Mouse (Mus musculus) G1E-ER4 (cell line): ENCODE measurements at regions not wholly inside any gene's neighbourhood (a gene's known extent, or its start where the extent isn't known, plus 50 kb on each side); places are given as distances from the start of the nearest gene placed in this dataset.

ENCODE experiments used
- GATA1 ChIP-seq: IDR thresholded peaks from one replicate; pipeline ENCODE4 v1.8.0; 2012; ENCODE audit warnings: low read length, inconsistent platforms

DNA sequence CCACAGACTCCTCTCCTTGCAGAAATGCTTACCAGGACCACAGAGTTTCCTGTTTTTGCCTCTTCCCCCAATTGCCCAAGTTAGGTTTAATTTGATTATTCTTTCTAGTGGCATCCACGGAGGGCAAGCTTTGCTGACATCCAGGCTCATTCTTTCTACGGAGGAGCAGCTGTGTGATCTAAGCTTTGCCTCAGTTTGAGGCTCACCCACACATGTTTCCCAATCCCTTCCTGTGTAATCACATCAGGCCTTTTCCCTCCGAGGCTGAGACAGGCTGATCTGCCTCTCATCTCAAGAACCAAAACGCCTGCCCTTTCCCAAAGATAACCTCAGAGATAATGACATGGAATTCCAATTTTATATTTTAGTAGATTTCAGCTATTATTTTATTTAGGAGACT lies 107.4 kb upstream of the Zfp648 start:
- TF ChIP-seq GATA1: no peak

DNA sequence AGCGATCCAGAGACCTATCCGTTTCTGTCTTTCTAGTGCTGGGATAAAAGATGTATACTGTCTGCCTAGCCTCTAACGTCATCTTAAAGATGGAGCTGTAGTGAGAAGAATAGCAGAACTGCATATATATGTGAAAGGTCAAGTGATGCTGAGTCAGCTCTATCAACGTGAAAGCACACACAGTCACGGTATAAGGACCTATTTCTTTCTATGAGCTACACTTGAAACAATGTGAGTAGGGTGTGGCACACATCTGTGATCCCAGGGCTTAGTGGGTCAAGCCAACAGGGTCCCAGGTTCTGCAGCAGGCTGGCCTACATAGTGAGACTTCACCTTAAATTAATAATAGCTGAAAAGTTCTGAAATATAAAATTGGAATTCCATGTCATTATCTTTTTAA lies 106.6 kb upstream of the Zfp648 start:
- no peak for TF ChIP-seq GATA1

DNA sequence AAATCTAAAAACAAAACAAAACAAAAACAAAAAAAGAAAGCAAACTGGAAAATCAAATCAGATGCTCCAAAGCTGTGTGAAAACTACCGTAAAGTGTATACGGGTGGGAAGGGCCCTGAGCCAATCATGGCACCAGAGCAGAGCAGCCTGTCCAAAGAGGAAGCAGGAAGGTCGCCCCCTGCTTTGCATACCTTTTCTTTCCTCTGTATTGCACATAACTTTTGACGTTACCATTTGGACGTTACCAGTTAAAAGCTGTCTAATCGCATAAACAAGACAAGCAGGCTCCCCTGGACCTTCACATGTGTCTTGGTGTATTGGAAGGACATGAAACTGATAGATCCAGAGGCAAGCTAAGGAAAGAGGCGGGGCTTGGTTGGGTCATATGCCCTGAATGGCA lies 104.9 kb upstream of the Zfp648 start:
- TF ChIP-seq GATA1: no peak

DNA sequence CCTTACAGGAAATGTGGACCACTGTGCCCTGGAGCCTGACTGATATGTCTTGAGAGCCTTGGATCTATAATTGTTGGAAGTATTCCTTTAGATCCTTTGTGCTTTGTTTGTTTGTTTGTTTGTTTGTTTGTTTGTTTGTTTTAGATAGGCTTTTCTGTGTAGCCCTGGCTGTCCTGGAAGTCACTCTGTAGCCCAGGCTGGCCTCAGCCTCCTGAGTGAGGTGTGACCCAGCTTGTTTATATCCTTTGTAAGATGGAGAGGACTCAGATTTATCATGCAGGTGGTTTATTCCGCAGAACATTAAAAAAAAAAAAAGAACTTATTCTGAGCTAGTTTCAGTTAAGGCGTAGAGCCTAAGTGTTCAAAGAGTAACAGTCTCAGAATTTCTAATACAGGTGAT lies 104.1 kb upstream of the Zfp648 start:
- no peak for TF ChIP-seq GATA1

DNA sequence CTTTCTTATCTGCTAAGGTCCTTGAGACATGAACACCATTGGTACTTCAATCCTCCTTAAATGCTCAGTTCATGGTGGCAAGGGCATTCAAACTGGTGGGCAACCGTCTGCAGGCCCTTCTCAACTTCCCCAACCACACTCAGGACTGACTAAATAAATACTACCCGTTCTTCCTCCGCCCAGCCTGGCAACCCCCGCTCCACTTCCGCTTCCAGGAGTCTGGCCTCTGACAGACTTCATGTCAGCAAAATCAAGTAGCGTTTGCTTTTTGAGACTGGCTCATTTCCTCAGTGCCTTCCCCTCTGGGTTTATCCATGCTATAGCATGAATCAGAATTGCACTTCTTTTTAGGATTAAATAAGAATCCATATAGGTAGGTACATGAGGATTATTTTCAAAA lies 103.3 kb upstream of the Zfp648 start:
- TF ChIP-seq GATA1: no peak

DNA sequence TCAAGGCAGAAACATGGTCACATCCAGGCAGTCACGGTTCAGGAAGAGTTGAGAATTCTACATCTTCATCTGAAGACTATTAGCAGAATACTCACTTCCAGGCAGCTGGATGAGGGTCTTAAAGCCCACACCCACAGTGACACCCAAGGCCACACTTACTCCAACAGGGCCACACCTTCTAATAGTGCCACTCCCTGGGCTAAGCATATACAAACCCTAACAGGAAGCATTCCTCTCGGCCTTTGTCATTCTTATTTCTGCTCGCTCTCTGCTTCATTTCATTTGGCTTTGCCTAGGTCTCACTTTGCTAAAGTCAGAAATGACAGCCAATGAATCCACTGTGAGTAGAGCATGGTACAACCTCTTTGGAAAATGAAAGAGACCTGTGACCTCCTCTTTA lies 100.4 kb upstream of the Zfp648 start:
- no peak for TF ChIP-seq GATA1

DNA sequence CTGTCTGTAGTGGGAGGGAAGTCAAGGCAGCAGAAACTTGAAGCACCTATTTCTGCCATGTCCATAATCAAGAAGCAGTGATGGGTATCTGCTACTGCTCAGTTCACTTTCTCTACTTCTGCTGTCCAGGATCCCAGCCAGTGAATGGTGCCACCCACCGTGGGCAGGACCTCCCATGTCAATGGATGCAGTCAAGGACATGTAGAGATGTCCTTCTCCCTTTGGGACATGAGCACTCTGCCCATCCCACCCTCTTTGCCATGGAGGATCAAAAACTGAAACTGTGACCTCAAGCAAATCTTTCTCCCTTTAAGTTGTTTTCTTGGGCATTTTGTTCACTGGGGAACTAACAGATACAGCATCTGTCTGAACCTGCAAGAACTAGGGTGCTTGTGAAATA lies 99.6 kb upstream of the Zfp648 start:
- TF ChIP-seq GATA1: no peak

DNA sequence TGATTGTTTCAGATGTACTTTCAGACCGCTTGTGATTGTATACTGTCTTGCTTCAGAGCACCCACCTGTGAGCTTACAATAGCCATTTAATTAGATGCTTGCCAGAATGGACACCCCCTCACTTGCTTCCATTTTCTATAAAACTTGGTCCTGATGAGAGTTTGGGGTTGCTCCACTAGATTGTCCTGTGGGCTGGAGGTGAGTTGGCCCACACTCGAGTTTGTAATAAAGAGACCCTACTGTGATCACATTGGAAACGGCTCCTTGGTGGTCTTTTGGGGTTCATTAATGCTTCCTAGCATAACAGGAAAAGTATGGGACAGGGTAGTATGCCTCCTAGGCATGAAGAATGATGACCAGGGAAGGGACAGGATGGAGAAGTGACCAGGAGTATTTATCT lies 98.8 kb upstream of the Zfp648 start:
- no peak for TF ChIP-seq GATA1

DNA sequence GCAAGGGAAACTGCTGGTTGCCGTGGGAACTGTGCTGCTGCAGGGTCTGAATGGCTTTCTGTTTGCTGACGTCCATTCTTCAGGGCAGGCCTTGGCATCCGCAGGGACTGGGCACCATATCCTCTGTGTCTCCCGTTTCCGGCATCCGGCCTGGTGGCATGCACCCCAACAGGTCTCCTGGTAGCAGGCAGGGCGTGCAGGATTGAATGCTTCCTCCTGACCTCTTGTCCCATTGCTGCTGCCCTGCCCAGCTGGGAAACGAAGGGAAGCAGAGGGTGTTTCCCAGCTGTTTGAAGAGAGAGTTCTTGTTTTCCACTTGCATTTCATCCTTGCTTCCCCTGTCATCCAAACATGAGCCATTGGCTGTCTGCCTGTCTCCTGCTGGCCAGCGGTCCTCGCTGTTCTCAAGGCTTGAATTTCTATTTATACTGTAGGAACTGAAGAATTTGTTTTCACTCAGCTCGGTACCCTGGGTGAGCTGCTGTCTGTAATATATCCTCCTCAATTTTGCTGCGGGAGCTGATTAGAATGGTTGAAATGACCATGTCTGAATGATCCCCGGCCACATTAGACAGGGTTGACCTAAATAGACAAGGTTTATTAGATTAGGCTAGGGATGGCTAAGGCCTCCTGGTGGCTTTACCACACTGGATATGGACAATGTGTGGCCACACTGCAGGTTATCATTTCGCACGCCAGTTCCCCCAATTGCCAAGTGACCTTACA lies 98.0 kb upstream of the Zfp648 start:
- no peak for TF ChIP-seq GATA1

DNA sequence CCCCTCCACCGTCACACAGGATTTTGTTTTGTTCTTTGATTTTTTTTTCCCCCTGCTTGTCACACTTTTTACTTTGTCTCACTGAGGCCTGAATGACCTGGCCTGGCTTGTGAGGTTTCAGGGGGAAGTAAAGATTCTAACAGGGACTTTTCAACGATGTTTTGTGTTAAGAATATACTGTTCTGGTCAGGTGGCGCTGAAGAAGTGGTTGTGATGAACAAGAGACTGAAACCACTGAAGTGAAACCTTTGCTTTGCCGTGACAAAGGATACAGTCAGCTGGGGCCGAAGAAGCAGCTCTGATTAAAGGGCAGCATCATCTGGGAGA lies 97.4 kb upstream of the Zfp648 start:
- no peak for TF ChIP-seq GATA1

DNA sequence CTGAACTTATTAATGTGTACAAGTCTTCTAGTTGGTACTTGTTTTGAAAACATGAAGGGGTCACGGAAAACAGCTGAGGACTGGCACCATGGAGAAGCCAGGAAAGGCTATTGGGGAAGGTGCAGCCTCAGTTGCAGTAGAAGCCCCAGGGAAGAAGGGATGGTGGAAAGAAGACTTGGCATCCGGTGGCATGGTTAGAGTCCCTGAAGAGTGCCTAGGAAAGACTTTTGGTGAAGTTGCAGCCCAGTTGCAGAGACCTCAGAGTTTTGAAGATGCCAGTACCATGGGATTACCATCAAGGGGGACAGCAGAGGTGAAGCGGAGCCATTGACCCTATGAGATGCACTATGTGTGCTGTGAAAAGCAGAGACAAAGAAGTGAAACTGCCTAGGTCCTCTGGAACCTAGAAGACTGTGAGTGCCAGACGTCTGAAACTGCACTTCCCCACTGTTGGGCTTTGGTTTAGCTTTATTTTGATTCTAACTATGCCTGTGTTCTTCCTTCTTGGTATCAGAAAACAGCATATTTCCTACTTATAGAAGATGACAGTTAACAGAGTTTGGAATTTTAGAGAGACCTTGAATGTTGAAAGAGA lies 96.9 kb upstream of the Zfp648 start:
- TF ChIP-seq GATA1: no peak

DNA sequence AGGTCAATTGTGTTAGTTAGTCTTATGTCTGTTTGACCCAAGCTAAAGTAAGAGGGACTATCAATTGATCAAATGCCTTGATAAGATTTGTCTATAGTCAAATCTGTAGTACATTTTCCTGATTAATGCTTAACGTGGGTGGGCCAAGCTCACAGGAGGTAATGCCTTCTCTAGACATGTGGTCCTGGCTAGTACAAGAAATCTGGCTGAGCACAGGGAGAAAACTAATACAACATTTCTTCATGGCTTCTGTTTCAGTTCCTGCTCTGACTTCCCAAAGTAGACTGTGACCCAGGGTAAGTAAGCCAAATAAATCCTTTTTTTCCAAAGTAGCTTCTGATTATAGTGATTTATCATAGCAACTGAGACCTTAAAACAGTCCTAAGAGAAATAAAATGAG lies 96.2 kb upstream of the Zfp648 start:
- no peak for TF ChIP-seq GATA1

DNA sequence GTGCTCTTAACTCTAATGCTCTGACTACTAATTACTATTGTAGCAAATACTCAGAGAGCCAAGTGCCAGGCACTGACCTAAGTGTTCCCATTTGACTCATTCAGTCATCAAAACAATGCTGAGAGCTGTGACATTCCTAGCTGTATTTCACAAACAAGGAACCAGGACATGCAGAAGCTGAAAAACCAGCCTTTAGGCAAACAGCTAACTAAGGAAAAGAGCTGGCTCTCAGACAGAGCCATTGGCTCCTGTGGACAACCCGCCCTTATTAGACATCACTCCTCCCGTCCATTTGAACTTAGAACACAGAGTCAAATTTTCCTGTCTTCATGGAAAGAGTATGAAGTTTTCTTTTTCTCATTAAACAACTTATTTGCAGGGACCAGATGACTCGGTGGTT lies 88.5 kb upstream of the Zfp648 start:
- TF ChIP-seq GATA1: no peak

DNA sequence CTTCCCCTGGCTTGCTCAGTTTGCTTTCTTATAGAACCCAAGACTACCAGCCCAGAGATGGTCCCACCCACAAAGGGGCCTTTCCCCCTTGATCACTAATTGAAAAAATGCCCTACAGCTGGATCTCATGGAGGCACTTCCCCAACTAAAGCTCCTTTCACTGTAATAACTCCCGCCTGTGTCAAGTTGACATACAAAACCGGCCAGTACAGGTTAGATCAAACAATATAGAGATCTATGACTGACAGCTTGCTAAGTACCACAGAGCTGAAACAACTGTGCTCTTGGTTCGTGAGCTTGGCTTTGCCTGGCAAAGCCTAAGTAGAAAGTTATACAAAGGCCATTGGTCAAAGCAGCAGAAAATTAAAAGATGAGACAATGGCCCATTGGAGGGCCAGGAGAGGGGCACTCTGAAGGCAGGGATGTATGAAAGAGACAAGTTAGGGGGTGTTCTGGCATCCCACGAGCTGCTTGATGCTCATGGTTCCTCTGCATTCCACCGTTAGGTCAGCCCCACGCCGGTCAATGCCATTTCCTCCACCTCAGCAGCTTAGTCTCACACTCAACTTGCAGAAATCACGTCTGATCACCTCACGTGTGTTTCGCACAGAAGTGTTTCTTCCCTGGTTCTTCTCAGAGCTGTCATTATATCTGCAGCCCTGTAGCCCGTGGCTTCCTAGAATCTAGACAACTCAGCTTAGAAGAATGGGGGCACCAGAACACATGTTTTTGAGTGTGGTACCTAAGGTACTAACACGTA lies 87.5 kb upstream of the Zfp648 start:
- TF ChIP-seq GATA1: no peak

DNA sequence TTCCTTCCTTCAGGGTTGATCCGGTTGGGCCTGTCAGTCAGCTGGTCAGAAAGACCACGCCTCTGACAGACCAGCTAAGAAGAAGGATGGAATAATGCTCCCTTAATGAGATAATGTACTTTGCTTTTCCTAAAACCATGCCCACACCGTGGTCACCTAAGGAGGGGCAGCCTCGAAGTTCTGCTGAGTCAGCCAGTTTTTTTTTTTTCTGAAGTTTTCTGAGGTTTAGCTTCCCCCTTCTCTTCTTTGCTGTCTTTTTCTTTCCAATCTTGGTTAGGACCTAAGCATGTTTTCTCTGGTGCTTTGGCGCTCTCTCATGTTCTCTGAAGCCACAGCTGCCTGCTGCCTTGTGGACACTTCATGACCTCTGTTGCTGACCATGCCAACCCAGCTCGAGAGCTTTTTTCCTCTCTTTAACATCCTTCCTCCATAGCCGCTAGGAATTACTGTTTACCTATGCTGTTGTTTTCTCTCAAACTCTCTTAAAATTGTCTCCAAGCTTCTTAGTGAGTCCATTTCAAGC lies 84.7 kb upstream of the Zfp648 start:
- TF ChIP-seq GATA1: no peak

DNA sequence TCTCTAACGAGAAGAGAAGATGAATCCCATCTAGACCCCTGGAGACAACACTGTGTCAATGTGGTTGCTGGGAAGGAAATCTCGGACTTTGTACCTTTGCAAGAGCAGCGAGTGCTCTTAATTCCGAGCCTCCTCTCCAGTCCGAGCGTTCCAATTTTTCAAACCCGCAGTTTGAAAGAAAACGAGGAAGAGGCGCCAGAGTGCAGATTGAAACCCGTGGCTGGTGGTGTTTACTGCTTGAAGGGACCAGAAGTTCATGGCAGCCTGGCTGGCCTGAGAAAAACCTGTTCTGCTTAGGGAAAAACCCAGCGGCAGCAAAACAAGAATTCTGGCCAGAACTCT lies 83.7 kb upstream of the Zfp648 start:
- TF ChIP-seq GATA1: no peak
